In the genomic region with DNA sequence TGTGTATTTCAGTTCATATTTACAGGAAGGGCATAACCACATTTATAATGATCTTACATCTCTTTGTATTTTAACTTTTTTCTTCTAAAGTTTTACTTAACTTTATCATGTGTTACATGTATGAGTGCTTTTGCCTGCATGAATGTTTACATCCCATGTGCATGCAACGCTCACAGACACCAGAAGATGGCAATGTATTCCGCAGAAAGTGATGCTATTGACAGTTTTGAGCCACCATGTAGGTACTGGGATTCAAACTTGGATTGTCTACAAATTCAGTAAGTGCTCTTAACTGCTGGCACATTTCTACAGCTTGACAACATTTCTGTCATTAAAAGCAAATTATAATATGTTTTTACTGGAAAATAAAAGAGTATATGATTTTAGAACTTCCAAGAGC, we compare ENCODE assay signal across 8 mouse cellular contexts. TPM values are rescaled to one million over a fixed set of nuclear protein-coding genes. Genes with fewer than 3 reads are reported as not detected.
DNase-seq lines count a peak whose midpoint lies in the region; ATAC-seq and TF ChIP-seq lines count a peak whose summit lies in the region.

No protein-coding gene starts in this region.

- no peak overlapping the region for H3K4me3 ChIP-seq in hindbrain, embryonic 11.5 days (ENCODE audit: low read depth, low read length)
- H3K4me3 ChIP-seq in liver, postnatal 0 days (ENCODE audit: low read depth, low read length) = no peak overlapping the region

- H3K9me3 ChIP-seq in hindbrain, embryonic 11.5 days (ENCODE audit: control insufficient read depth, low read length) = no peaks in the 10 kb centered on the region
- no peaks in the 10 kb centered on the region for H3K9me3 ChIP-seq in liver, postnatal 0 days (ENCODE audit: low read length)

- H3K4me1 ChIP-seq in hindbrain, embryonic 11.5 days (replicated peaks; ENCODE audit: control insufficient read depth, insufficient read depth, low read length) = no peaks in the 10 kb centered on the region
- H3K4me1 ChIP-seq in liver, postnatal 0 days (ENCODE audit: insufficient read depth) = no peaks in the 10 kb centered on the region

- H3K27ac ChIP-seq in hindbrain, embryonic 11.5 days (ENCODE audit: low read depth, low read length) = no peak overlapping the region
- no peak overlapping the region for H3K27ac ChIP-seq in liver, postnatal 0 days (ENCODE audit: low read depth)

- peak; percentile 82 for TF ChIP-seq CTCF in liver, postnatal 0 days (IDR thresholded peaks at IDR 0.05; ENCODE audit: low read depth)

- H3K36me3 ChIP-seq in hindbrain, embryonic 11.5 days (ENCODE audit: control insufficient read depth, insufficient read depth, low read length) = no peaks in the 10 kb centered on the region
- H3K36me3 ChIP-seq in liver, postnatal 0 days (replicated peaks; ENCODE audit: insufficient read depth, low read length) = no peaks in the 10 kb centered on the region

- H3K4me2 ChIP-seq in hindbrain, embryonic 11.5 days (replicated peaks; ENCODE audit: low read depth, low read length) = no peak overlapping the region
- H3K4me2 ChIP-seq in liver, postnatal 0 days (ENCODE audit: low read depth, low read length) = no peak overlapping the region

- TF ChIP-seq EP300 in liver, postnatal 0 days (IDR thresholded peaks at IDR 0.05; ENCODE audit: low read depth) = no peak

- H3K27me3 ChIP-seq in hindbrain, embryonic 11.5 days (ENCODE audit: control insufficient read depth, insufficient read depth, low read length) = no peaks in the 10 kb centered on the region
- no peaks in the 10 kb centered on the region for H3K27me3 ChIP-seq in liver, postnatal 0 days (ENCODE audit: insufficient read depth, low read length)

- WGBS in hindbrain, embryonic 11.5 days = 27% methylated on average over 2 of the region's 2 CpGs
- 19% methylated on average over 2 of the region's 2 CpGs for WGBS in liver, postnatal 0 days (ENCODE audit: insufficient replicate concordance)

- no peak; the same call in 1 of the 2 replicates for ATAC-seq in hindbrain, embryonic 11.5 days (ENCODE audit: low FRiP score)
- no peak for ATAC-seq in liver, postnatal 0 days
- no peak for ATAC-seq in erythroblast, adult 5-6 weeks (replicated peaks; ENCODE audit: low FRiP score, poor library complexity, severe bottlenecking)

- peak; percentile 58 for DNase-seq in kidney, adult 9 months
- no peak for DNase-seq in kidney, adult 11 months
- peak; percentile 33 for DNase-seq in MN1 (ENCODE audit: low spot score)
- DNase-seq in cerebellum, postnatal 4 days (ENCODE audit: low spot score in 2 of 2) = peak; percentile 39 to 43
- peak; percentile 66 for DNase-seq in hindbrain, embryonic 11.5 days (ENCODE audit: low spot score)
- DNase-seq in liver, postnatal 0 days = peak; percentile 51
- DNase-seq in retina, adult 2 months (ENCODE audit: low read depth, low spot score) = peak; percentile 13

- no peak overlapping the region for H3K9ac ChIP-seq in hindbrain, embryonic 11.5 days (ENCODE audit: low read depth, low read length)
- no peak overlapping the region for H3K9ac ChIP-seq in liver, postnatal 0 days (replicated peaks)

RNA-seq across cellular contexts. Expression of gene Gm8298, which starts 9.9 kb away (rescaled TPM):
- polyA plus RNA-seq in hindbrain, embryonic 11.5 days (2014; fragmentation: Nextera tagmentation; extraction: Ambion mirVana) = not detected in 2 replicates
- polyA plus RNA-seq in liver, postnatal 0 days (2015; fragmentation: Nextera tagmentation; extraction: Ambion mirVana) = not detected in 2 replicates
- not detected in 2 replicates for total RNA-seq in erythroblast, adult 5-6 weeks (2015; ENCODE audit: low replicate concordance)
- total RNA-seq in erythroblast, adult 5-6 weeks (2017; ENCODE audit: low replicate concordance) = not detected in 2 replicates

RNA-seq across cellular contexts. Expression of gene C130079G13Rik, which starts 54.2 kb away (rescaled TPM):
- not detected in 2 replicates for polyA plus RNA-seq in hindbrain, embryonic 11.5 days (2014; fragmentation: Nextera tagmentation; extraction: Ambion mirVana)
- not detected in 2 replicates for polyA plus RNA-seq in liver, postnatal 0 days (2015; fragmentation: Nextera tagmentation; extraction: Ambion mirVana)
- not detected in 2 replicates for total RNA-seq in erythroblast, adult 5-6 weeks (2015; ENCODE audit: low replicate concordance)
- 0.09 TPM in 1 of 2 replicates, not detected in the other for total RNA-seq in erythroblast, adult 5-6 weeks (2017; ENCODE audit: low replicate concordance)
